Mouse (Mus musculus) CD4-positive helper T cell, adult 2 months (primary cell): Measurements from ENCODE around the gene Zscan25.
"Not testable (repeated sequence)": the region's sequence is repeated elsewhere in the genome, so short reads cannot be mapped to it uniquely, and the experiment has no call there.

ENCODE experiments used
- DNase-seq: peaks from one replicate; pipeline ENCODE4 v3.0.0-alpha.2; 2012; ENCODE audit warnings: low read depth, missing footprints, low spot score

Gene Zscan25

GRCm38 (mm10) chr5:145280371-145281143 lies at the start of gene Zscan25:
Gene Zscan25 (plus strand): TSS chr5:145280500.
- peak; percentile 90 for DNase-seq

GRCm38 (mm10) chr5:145230641-145231040 lies 49.7 kb upstream of the Zscan25 start:
- DNase-seq, result no peak

- DNase-seq, result peak; percentile 98
These were observed 48.9 kb upstream of the Zscan25 start, which contains the start of gene Zfp655 for GRCm38 (mm10) chr5:145231367-145231871. Gene Zfp655 (plus strand): TSS chr5:145231715.

DNA sequence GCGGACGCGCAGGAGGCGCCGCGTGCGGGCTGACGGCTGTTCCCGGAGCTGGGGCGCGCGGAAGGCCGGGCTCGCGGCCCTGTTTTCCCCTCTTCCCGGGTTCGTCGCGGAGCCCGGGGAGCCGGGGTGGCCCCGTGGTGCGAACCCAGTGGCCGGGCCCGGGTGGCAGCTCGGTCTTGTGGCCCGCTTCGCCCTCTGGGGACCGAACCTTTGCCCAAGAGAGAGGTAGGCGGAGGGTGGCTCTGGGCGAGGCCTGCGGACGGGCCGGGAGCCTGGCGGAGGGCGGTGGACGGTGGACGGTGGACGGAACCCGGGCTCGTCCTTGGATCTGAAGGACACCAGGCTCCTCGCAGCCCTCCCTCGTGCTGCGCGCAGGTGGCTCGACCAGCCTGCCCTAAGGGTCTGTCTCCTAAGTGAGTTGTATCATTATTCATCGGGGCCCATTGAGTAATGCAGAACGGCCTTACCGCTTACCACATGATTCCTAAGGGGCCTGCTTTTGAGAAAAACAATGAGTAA lies 48.3 kb upstream of the Zscan25 start:
- no peak for DNase-seq

DNA sequence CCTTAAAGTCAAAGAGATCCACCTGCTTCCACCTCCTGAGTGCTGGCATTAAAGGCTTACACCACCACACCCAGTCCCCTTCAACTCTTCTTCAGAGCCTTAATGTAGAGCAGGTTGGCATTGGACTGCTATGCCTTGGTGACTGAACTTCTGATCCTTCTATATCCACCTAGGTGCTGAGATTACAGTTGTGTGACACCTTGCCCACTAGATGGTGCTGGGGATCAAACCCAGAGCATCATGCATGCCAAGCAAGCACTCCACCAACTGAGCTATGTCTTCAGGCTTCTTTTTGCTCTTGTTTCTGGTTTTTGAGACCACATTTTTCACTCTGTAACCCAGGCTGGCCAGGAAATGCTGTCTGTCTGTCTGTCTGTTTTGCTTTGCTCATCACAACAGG lies 45.7 kb upstream of the Zscan25 start:
- peak; percentile 62 for DNase-seq

DNA sequence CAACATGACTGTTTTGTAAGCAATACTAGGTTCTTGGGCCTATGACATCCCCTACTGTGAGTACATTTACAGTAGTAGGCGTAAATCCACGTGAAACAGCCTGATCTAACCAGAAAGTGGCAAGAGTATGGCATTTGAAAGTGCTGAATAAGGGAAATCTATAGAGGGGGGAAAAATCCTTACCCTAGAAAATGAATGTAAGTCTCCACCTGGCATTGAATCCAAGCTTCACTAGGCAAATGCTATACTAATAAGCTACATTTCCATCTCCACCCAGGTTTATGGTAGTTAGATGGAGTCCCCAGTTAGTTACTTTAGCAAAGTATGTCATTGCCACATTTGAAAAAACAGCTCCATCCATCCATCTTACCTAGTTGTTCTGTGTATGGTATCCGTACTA lies 30.8 kb upstream of the Zscan25 start:
- DNase-seq, result no peak

- not testable (repeated sequence) for DNase-seq
These were observed 6.7 kb upstream of the Zscan25 start for GRCm38 (mm10) chr5:145273568-145273967.

DNA sequence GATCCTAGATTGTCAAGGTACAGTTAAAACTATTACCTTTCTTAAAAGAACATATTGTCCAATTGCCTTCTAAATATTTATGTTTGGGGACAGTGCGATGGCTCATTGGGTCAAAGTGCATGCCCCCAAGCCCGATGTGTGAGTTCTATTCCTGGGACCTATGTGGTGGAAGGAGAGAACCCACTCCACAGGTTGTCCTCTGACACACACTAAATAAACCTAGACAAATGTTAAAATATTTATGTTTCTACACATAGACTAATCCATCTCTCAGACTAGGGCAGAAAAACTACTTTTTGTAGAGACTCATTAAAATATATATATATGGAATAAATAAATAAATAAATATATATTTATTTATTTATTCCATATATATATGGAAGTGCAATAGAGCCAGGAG lies 352 bp upstream of the Zscan25 start:
- peak; percentile 8 for DNase-seq

DNA sequence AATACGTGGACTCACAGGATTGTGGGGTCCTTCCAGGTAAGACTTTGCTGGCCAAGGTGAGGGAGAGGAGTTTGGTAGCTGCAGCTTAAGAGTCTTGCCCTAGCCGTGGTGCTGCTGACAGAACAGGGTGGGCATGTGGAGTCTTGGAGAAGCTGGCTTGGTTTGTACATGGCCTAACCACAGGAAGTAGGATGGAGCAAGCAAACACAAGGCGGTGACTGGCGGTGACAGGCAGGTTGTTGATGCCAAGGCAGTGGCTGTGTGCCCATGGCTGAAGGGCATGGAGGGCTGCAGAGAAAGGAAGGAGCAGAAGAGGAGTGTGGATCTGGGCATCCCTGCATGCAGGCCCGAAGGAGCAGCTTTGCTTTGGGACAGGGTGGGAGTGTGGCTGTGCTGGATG lies 8.1 kb downstream of the Zscan25 start:
- no peak for DNase-seq

- DNase-seq, result no peak
These were observed 10.4 kb downstream of the Zscan25 start for GRCm38 (mm10) chr5:145290697-145291096.

DNA sequence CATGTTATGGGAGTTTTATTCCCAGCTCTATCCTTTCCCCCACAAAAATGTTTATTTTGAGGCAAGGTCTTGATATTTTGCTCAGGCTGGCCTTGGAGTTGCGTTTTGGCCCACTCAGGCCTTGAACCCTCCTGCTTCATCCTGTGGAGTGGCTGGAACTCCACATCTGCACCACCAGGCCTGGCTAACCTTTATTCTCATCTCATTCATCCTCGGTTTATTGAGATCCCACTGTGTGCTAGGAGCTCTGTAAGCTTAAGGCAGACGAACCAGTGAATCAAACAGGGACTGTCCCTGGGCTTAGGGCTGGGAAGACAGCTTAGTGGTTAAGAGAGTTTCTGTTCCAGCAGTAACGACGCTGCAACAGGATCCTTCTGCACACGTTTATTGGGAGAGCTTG lies 12.1 kb downstream of the Zscan25 start:
- no peak for DNase-seq

DNA sequence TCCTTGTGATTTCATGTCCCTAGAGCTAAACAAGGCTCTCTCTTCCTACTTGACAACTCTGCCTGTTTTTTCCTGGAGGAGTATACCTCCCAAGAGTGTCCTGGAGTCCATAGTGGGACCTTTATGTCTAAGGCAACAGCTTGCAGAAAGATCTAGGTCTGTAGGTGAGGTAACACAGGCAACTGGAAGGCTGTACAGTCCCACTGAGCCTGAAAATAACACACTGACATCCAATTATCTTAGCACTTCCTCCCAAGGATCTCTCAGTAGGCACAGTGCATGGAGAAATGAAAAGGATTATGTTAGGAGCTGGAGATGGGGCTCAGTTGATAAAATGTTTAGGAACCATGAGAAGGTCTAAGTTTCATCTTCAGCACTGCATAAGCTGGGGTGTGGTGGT lies 20.2 kb downstream of the Zscan25 start:
- DNase-seq, result no peak

- DNase-seq, result not testable (repeated sequence)
These were observed 21.5 kb downstream of the Zscan25 start for GRCm38 (mm10) chr5:145301796-145302195.

DNA sequence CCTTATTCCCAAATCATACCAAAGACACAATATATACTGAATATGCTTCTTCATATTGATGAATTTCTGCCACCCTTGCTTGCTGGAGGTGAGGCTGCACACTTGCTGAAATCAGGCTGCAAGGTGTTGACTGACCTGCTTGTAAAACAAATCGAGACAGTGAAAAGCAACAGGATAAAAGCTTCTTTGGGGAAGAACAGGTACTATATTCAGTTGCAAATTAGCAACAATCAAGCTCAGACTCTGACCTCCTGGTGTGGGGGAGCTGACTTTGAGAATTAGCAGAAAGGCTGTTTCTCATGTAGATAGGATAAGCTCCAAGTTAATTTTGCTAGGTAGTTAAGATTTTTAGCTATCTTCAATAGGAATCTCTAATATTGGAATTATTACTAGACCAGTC lies 22.1 kb downstream of the Zscan25 start:
- DNase-seq, result no peak

DNA sequence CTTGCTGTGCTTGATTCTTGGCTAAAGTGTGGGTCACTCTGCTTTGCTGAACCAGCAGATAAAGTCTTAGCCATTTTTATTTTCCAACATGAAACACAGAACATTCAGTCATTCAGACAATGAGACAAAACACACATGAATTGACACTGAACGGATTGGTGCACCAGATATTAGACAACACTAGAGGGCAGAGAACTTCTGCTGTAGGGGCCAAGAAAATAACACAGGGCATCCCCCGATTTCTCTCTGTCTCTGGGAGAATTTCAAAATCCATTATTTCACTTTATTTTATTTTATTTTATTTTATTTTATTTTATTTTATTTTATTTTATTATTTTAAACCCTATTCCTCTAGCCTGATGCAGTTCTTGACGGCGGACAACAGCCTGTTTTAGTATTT lies 26.7 kb downstream of the Zscan25 start:
- DNase-seq, result not testable (repeated sequence)

DNA sequence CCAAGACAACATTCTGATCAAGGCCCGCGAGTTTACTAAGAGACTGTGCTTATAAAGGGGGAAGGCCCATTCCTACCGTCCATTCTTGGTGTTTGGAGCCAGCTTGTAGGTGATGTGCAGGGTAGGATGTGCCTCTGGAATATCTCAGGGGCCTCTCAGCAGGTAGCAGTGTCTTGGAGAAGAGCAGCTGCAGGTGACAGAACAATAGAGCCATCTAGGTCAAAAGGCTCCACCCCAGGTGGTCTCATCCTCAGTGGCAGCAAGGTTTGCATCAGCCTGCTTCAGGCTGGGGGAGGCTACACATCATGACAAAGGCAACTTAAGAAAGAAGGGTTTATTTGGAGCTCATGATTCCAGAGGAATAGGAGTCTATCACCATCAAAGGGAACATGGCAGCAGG lies 27.5 kb downstream of the Zscan25 start:
- DNase-seq, result not testable (repeated sequence)

- no peak for DNase-seq
These were observed 33.5 kb downstream of the Zscan25 start for GRCm38 (mm10) chr5:145313845-145314244.

- no peak for DNase-seq
These were observed 36.8 kb downstream of the Zscan25 start for GRCm38 (mm10) chr5:145317141-145317540.

DNA sequence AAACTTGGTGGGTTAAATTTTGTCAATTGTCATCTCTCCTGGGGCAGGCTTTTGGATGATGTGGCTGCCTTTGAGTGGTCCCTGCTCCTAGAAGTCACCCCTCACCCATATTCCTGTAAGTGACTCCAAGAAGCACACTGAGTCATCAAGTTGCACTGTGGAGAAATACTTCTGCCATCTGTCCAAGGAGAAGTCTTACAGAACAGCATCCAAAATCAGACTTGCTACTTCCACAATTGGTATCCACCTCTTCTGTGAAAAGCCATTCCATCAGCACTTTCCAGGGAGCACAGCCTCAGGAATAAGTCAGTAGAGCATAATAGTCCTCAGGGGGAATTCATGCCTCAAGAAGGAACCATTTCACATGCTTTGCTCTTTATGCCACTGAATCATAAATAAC lies 58.5 kb downstream of the Zscan25 start:
- DNase-seq, result not testable (repeated sequence)
